Mouse (Mus musculus) urinary bladder, postnatal 0 days (tissue): ENCODE results near the gene Ncf2. TPM values are rescaled to one million over a fixed set of nuclear protein-coding genes. Genes with fewer than 3 reads are reported as not detected.

Experiments used
- polyA plus RNA-seq: library from polyadenylated mRNA; unstranded; fragments of >200 nt; fragmentation: Nextera tagmentation; extraction: Ambion mirVana; gene quantifications from 2 replicates; pipeline ENCODE4 v1.2.1, GENCODE M21; 2015

Ncf2 gene
- polyA plus RNA-seq: 5.0 and 11.3 TPM in 2 replicates

DNA sequence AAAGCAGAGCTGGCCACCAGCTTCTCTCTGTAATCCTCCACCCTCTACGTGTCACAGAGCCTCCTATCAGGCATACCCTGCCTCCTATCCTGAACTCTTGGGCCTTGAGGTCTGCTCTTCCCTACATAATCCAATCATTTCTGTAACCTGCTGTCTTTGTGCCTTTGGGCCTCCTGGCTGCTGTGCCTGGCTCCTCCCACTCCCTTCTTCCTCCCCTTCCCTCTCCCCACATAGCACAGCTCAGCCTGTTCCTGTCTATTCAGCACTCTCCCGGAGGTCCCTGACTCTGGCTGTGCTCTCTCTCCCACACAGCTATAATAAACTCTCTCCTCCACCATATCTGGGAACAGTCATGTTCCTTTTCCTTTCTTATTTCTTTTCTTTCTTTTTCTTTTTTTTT lies at the start of gene Ncf2:
Gene Ncf2 (plus strand): TSS at position 298 of the 400 bp plus-strand sequence.

DNA sequence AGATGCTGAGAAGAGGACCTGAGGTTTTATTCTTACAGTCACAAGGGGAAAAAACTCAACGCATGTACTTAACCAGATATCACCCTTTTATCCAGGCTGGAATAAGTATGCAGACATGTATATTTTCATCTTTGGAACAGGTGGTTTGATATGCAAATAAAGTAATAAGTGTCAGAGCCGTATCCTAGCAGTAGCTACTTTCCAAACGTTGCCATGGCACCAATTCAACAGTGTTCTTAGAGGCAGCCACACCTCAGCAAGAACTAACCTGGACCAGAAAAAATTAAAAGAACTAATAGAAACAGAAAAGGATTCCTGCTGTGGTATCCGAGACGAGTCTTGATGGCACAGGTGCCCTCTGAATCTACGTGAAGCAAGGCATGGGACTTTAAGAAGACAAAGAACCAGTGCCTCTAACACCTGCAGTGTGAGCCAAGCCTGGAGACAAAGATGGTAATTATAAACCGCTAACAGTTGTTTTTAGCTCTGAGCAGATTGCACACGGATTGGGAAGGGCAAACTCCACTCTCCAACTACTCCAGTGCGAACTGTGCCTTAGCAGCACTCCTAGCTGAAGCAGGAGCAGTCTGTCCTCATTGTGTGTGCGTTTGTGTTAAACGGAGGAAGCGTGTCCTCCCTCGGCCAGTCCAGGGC lies 49.6 kb upstream of the Ncf2 start, which contains the start of gene Apobec4:
Gene Apobec4 (plus strand): TSS at position 240 of the 654 bp plus-strand sequence.

DNA sequence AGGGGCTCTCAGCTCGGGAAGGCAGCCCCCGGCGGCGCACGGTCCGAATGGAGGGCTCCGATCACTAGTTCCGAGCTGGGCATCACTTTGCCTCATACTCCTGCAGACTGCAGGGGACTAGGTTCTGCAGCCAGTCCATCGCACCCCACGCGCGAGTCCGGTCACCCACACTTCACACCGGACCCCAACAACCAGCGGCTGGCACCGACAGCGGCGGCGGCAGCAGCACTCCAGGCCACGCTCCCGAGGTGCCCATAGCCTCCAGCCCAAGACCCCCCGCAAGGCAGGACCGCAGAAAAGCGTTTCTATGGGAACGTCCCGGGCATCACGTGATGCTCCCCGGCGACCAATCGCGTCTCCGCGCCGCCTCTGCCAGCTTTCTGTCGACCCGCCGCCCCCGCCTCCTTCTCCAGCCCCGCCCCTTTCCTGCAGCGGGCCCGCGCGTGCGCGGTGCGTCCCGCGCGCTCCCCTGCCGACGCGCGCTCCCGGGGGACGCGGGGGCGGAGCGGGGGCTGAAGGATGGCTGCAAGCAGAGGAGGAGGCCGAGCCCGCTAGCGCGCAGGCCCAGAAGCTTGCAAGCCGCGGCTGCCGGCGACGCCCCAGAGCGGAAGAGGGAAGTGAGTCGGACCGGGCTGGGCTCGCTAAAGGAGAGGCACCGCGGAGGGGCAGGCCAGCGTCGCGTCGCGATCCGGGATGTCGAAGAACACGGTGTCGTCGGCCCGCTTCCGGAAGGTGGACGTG lies 33.8 kb upstream of the Ncf2 start, which contains the start of the genes Rgl1 and Arpc5:
Gene Rgl1 (minus strand): TSS at position 320 of the 741 bp plus-strand sequence.
Gene Arpc5 (plus strand): TSS at position 511 of the 741 bp plus-strand sequence.

Other genes starting within 250 kb of the Ncf2 start
- gene Apobec4, start 49.6 kb upstream of the Ncf2 start, polyA plus RNA-seq: not detected in 2 replicates
- gene Rgl1, start 33.8 kb upstream of the Ncf2 start, polyA plus RNA-seq: 30.0 and 31.1 TPM in 2 replicates
- gene Arpc5, start 33.7 kb upstream of the Ncf2 start, polyA plus RNA-seq: 259 and 270 TPM in 2 replicates
- 12.4 and 14.0 TPM in 2 replicates for gene Smg7, start 102.5 kb downstream of the Ncf2 start, polyA plus RNA-seq
- gene Nmnat2, start 154.8 kb downstream of the Ncf2 start, polyA plus RNA-seq: 2.0 and 2.7 TPM in 2 replicates